Mouse (Mus musculus): ENCODE data around the gene Shroom1. TPM values are rescaled to one million over a fixed set of nuclear protein-coding genes. Genes with fewer than 3 reads are reported as not detected.
A peak's percentile ranks its signal among the peaks of the same experiment; 100 is the strongest.

The Shroom1 gene
- total RNA-seq (2014; rRNA removed) = 6.2 and 7.1 TPM in 2 replicates
- 2.4 and 2.9 TPM in 2 replicates for polyA plus RNA-seq (2015; fragmentation: Nextera tagmentation; extraction: Ambion mirVana)

GRCm38 (mm10) chr11:53456474-53457371 is at the start of gene Shroom1, which contains the start of gene Gm10447:
TSS of gene Shroom1 (plus strand) at chr11:53457205.
TSS of gene Gm10447 (minus strand) at chr11:53457110.
- TF ChIP-seq CTCF (IDR thresholded peaks at IDR 0.05; ENCODE audit: low read depth) = peak; percentile 51

GRCm38 (mm10) chr11:53411738-53412137 is 45.3 kb upstream of the Shroom1 start:
- Histone ChIP-seq H3K4me2 (ENCODE audit: low read depth, low read length) (no peak overlapping the region), H3K27me3 (ENCODE audit: insufficient read depth, low read length) (no peaks in the 10 kb centered on the region), H3K4me3 (ENCODE audit: low read length) (no peak overlapping the region), H3K27ac (no peak overlapping the region), H3K9me3 (ENCODE audit: low read length) (no peaks in the 10 kb centered on the region), H3K4me1 (ENCODE audit: insufficient read depth, low read length) (no peaks in the 10 kb centered on the region), H3K36me3 (ENCODE audit: insufficient read depth, low read length) (peaks cover 66% of the 10 kb centered on the region), H3K9ac (replicated peaks; ENCODE audit: low read length) (no peak overlapping the region)
- peak; percentile 63 for DNase-seq (ENCODE audit: low spot score)
- no peak for ATAC-seq
- peak; percentile 71 for TF ChIP-seq CTCF (IDR thresholded peaks at IDR 0.05; ENCODE audit: low read depth)

More at GRCm38 (mm10) chr11:53456474-53457371, at the start of gene Shroom1, which contains the start of gene Gm10447:
- peak; percentile 53 for DNase-seq (ENCODE audit: low spot score)
- H3K9ac ChIP-seq (replicated peaks; ENCODE audit: low read length) = peak within 1 kb of the TSS; percentile 49
- WGBS = 3% methylated on average over 42 of the region's 42 CpGs
- H3K27me3 ChIP-seq (ENCODE audit: insufficient read depth, low read length) = peaks cover 17% of the 10 kb centered on the region; the same call in 1 of the 2 replicates
- H3K9me3 ChIP-seq (ENCODE audit: low read length) = no peaks in the 10 kb centered on the region
- H3K4me2 ChIP-seq (ENCODE audit: low read depth, low read length) = peak within 1 kb of the TSS; percentile 60
- peak within 1 kb of the TSS; percentile 38 for H3K4me3 ChIP-seq (ENCODE audit: low read length)
- H3K36me3 ChIP-seq (ENCODE audit: insufficient read depth, low read length) = no peaks in the 10 kb centered on the region
- H3K27ac ChIP-seq = no peak within 1 kb of the TSS
- ATAC-seq = peak; percentile 43; the same call in 1 of the 2 replicates
- no peaks in the 10 kb centered on the region for H3K4me1 ChIP-seq (ENCODE audit: insufficient read depth, low read length)

GRCm38 (mm10) chr11:53413871-53414270 is 43.1 kb upstream of the Shroom1 start:
- Histone ChIP-seq H3K4me2 (ENCODE audit: low read depth, low read length) (no peak overlapping the region), H3K9ac (replicated peaks; ENCODE audit: low read length) (no peak overlapping the region), H3K36me3 (ENCODE audit: insufficient read depth, low read length) (peaks cover 73% of the 10 kb centered on the region), H3K9me3 (ENCODE audit: low read length) (no peaks in the 10 kb centered on the region), H3K4me1 (ENCODE audit: insufficient read depth, low read length) (no peaks in the 10 kb centered on the region), H3K4me3 (ENCODE audit: low read length) (no peak overlapping the region), H3K27me3 (ENCODE audit: insufficient read depth, low read length) (no peaks in the 10 kb centered on the region), H3K27ac (no peak overlapping the region)
- TF ChIP-seq CTCF (IDR thresholded peaks at IDR 0.05; ENCODE audit: low read depth) = no peak
- no peak for DNase-seq (ENCODE audit: low spot score)
- ATAC-seq = no peak
- 94% methylated on average over 4 of the region's 4 CpGs for WGBS

GRCm38 (mm10) chr11:53418048-53418447 is 39.0 kb upstream of the Shroom1 start:
- Histone ChIP-seq H3K4me2 (ENCODE audit: low read depth, low read length) (no peak overlapping the region), H3K36me3 (ENCODE audit: insufficient read depth, low read length) (peaks cover 55% of the 10 kb centered on the region), H3K4me1 (ENCODE audit: insufficient read depth, low read length) (no peaks in the 10 kb centered on the region), H3K9me3 (ENCODE audit: low read length) (no peaks in the 10 kb centered on the region), H3K9ac (replicated peaks; ENCODE audit: low read length) (no peak overlapping the region), H3K4me3 (ENCODE audit: low read length) (no peak overlapping the region), H3K27ac (no peak overlapping the region), H3K27me3 (ENCODE audit: insufficient read depth, low read length) (no peaks in the 10 kb centered on the region)
- TF ChIP-seq CTCF (IDR thresholded peaks at IDR 0.05; ENCODE audit: low read depth) = no peak
- no peak for ATAC-seq
- no peak for DNase-seq (ENCODE audit: low spot score)

GRCm38 (mm10) chr11:53423036-53423435 is 34.0 kb upstream of the Shroom1 start, which contains the start of gene Leap2:
TSS of gene Leap2 (minus strand) at chr11:53423170.
- Histone ChIP-seq H3K4me3 (ENCODE audit: low read length) (no peak within 1 kb of the TSS), H3K4me2 (ENCODE audit: low read depth, low read length) (no peak within 1 kb of the TSS), H3K27me3 (ENCODE audit: insufficient read depth, low read length) (no peaks in the 10 kb centered on the region), H3K9ac (replicated peaks; ENCODE audit: low read length) (no peak within 1 kb of the TSS), H3K36me3 (ENCODE audit: insufficient read depth, low read length) (peaks cover 24% of the 10 kb centered on the region), H3K9me3 (ENCODE audit: low read length) (no peaks in the 10 kb centered on the region), H3K4me1 (ENCODE audit: insufficient read depth, low read length) (no peaks in the 10 kb centered on the region), H3K27ac (no peak within 1 kb of the TSS)
- no peak for TF ChIP-seq CTCF (IDR thresholded peaks at IDR 0.05; ENCODE audit: low read depth)
- ATAC-seq (no peak), DNase-seq (ENCODE audit: low spot score) (no peak)
- whole genome bisulfite sequencing = 93% methylated on average over 4 of the region's 4 CpGs

GRCm38 (mm10) chr11:53424826-53425225 is 32.2 kb upstream of the Shroom1 start:
- peaks cover 20% of the 10 kb centered on the region; the same call in 1 of the 2 replicates for H3K36me3 ChIP-seq (ENCODE audit: insufficient read depth, low read length)
- H3K4me1 ChIP-seq (ENCODE audit: insufficient read depth, low read length) = peaks cover 5% of the 10 kb centered on the region
- H3K9me3 ChIP-seq (ENCODE audit: low read length) = no peaks in the 10 kb centered on the region
- no peak overlapping the region for H3K9ac ChIP-seq (replicated peaks; ENCODE audit: low read length)
- no peak overlapping the region for H3K27ac ChIP-seq
- ATAC-seq (no peak), DNase-seq (ENCODE audit: low spot score) (no peak)
- H3K27me3 ChIP-seq (ENCODE audit: insufficient read depth, low read length) = no peaks in the 10 kb centered on the region
- no peak overlapping the region for H3K4me2 ChIP-seq (ENCODE audit: low read depth, low read length)
- 83% methylated on average over 2 of the region's 2 CpGs for WGBS
- no peak for TF ChIP-seq CTCF (IDR thresholded peaks at IDR 0.05; ENCODE audit: low read depth)
- no peak overlapping the region for H3K4me3 ChIP-seq (ENCODE audit: low read length)

Data from hindbrain, postnatal 0 days (tissue).